Mouse (Mus musculus) hindbrain, embryonic 11.5 days (tissue): Measurements from ENCODE around the gene Fam83d. TPM values are rescaled to one million over a fixed set of nuclear protein-coding genes. Genes with fewer than 3 reads are reported as not detected.

Source experiments
- ATAC-seq: fragments of 200-750 bp; cut with Nextera tagmentation; 2 replicates; pipeline ENCODE4 v1.8.0; 2017; ENCODE audit warnings: mild to moderate bottlenecking, moderate TSS enrichment, moderate library complexity; ENCODE audit not compliant: low FRiP score
- DNase-seq: peaks from one replicate; pipeline ENCODE4 v3.0.0-alpha.2; 2015; ENCODE audit warnings: low spot score
- H3K27ac ChIP-seq: fragments of 300-500 bp; sonication (generic); 2 replicates; pipeline ENCODE4 v1.5.1; 2014; ENCODE audit warnings: mild to moderate bottlenecking, low read depth, low read length
- H3K27me3 ChIP-seq: fragments of 300-500 bp; sonication (generic); 2 replicates; pipeline ENCODE4 v1.6.1; 2014; ENCODE audit warnings: mild to moderate bottlenecking, low read length, moderate library complexity, mixed read lengths; ENCODE audit not compliant: control insufficient read depth, insufficient read depth
- H3K36me3 ChIP-seq: fragments of 300-500 bp; sonication (generic); 2 replicates; pipeline ENCODE4 v1.6.1; 2014; ENCODE audit warnings: mild to moderate bottlenecking, low read length, moderate library complexity, mixed read lengths; ENCODE audit not compliant: control insufficient read depth, insufficient read depth
- H3K4me1 ChIP-seq: fragments of 300-500 bp; sonication (generic); replicated peaks from 2 replicates; pipeline ENCODE4 v1.6.1; 2014; ENCODE audit warnings: low read length, mixed read lengths; ENCODE audit not compliant: control insufficient read depth, insufficient read depth
- H3K4me2 ChIP-seq: fragments of 300-500 bp; sonication (generic); replicated peaks from 2 replicates; pipeline ENCODE4 v1.6.1; 2014; ENCODE audit warnings: mild to moderate bottlenecking, low read depth, low read length
- H3K4me3 ChIP-seq: fragments of 300-500 bp; sonication (generic); 2 replicates; pipeline ENCODE4 v1.5.1; 2014; ENCODE audit warnings: low read depth, low read length
- H3K9ac ChIP-seq: fragments of 300-500 bp; sonication (generic); 2 replicates; pipeline ENCODE4 v1.6.1; 2014; ENCODE audit warnings: low read depth, low read length
- H3K9me3 ChIP-seq: fragments of 300-500 bp; sonication (generic); 2 replicates; pipeline ENCODE4 v1.6.1; 2016; ENCODE audit warnings: low read length; ENCODE audit not compliant: control insufficient read depth
- WGBS: fragments of 180-500 bp; shearing (Covaris S2); extraction: QIAGEN DNeasy Blood & Tissue Kit; methylation state at CpG from one replicate; pipeline ENCODE4 v1.1.7; 2014; 5-methylcytosine and 5-hydroxymethylcytosine counted together
- polyA plus RNA-seq: library from polyadenylated mRNA; unstranded; fragments of >200 nt; fragmentation: Nextera tagmentation; extraction: Ambion mirVana; gene quantifications from 2 replicates; pipeline ENCODE4 v1.2.1, GENCODE M21; 2014

The Fam83d gene
- polyA plus RNA-seq, 1 experiment from 2014 or later, result 37.8 TPM

GRCm38 (mm10) chr2:158803575-158803974, 35.7 kb downstream of the Fam83d start:
- Histone ChIP-seq H3K9ac (no peak overlapping the region), H3K36me3 (peaks cover 2% of the 10 kb centered on the region; the same call in 1 of the 2 replicates), H3K4me2 (no peak overlapping the region), H3K27me3 (no peaks in the 10 kb centered on the region), H3K27ac (no peak overlapping the region), H3K4me1 (no peaks in the 10 kb centered on the region), H3K9me3 (no peaks in the 10 kb centered on the region), H3K4me3 (no peak overlapping the region)
- no peak for ATAC-seq
- no peak for DNase-seq
- 91% methylated on average over 8 of the region's 8 CpGs for WGBS

GRCm38 (mm10) chr2:158815686-158816085, 47.8 kb downstream of the Fam83d start:
- Histone ChIP-seq H3K4me2 (no peak overlapping the region), H3K9me3 (no peaks in the 10 kb centered on the region), H3K4me1 (no peaks in the 10 kb centered on the region), H3K9ac (no peak overlapping the region), H3K36me3 (no peaks in the 10 kb centered on the region), H3K4me3 (no peak overlapping the region), H3K27me3 (no peaks in the 10 kb centered on the region), H3K27ac (no peak overlapping the region)
- ATAC-seq, result no peak
- DNase-seq, result no peak

- H3K9ac ChIP-seq, result no peak overlapping the region
- no peaks in the 10 kb centered on the region for H3K27me3 ChIP-seq
- ATAC-seq, result no peak
- no peak overlapping the region for H3K4me2 ChIP-seq
- no peaks in the 10 kb centered on the region for H3K9me3 ChIP-seq
- DNase-seq, result no peak
- 93% methylated on average over 4 of the region's 4 CpGs for WGBS
- H3K4me3 ChIP-seq, result no peak overlapping the region
- H3K4me1 ChIP-seq, result no peaks in the 10 kb centered on the region
- H3K27ac ChIP-seq, result no peak overlapping the region
- no peaks in the 10 kb centered on the region for H3K36me3 ChIP-seq
These were observed 48.3 kb downstream of the Fam83d start for GRCm38 (mm10) chr2:158816239-158816638.

GRCm38 (mm10) chr2:158817708-158818107, 49.8 kb downstream of the Fam83d start:
- H3K4me2 ChIP-seq, result no peak overlapping the region
- no peak overlapping the region for H3K27ac ChIP-seq
- H3K4me3 ChIP-seq, result no peak overlapping the region
- ATAC-seq (no peak), DNase-seq (no peak)
- H3K9ac ChIP-seq, result no peak overlapping the region
- no peaks in the 10 kb centered on the region for H3K27me3 ChIP-seq
- no peaks in the 10 kb centered on the region for H3K9me3 ChIP-seq
- WGBS, result 89% methylated on average over 8 of the region's 8 CpGs
- no peaks in the 10 kb centered on the region for H3K4me1 ChIP-seq
- no peaks in the 10 kb centered on the region for H3K36me3 ChIP-seq

GRCm38 (mm10) chr2:158828124-158828523, 60.2 kb downstream of the Fam83d start:
- Histone ChIP-seq H3K27me3 (no peaks in the 10 kb centered on the region), H3K9ac (no peak overlapping the region), H3K4me1 (no peaks in the 10 kb centered on the region), H3K4me3 (no peak overlapping the region), H3K9me3 (no peaks in the 10 kb centered on the region), H3K36me3 (no peaks in the 10 kb centered on the region), H3K4me2 (no peak overlapping the region), H3K27ac (no peak overlapping the region)
- ATAC-seq, result no peak
- DNase-seq, result no peak
- WGBS, result 91% methylated on average over 2 of the region's 2 CpGs

- ATAC-seq (no peak), DNase-seq (no peak)
- WGBS, result 79% methylated on average over 6 of the region's 6 CpGs
- Histone ChIP-seq H3K4me1 (no peaks in the 10 kb centered on the region), H3K9me3 (no peaks in the 10 kb centered on the region), H3K27me3 (no peaks in the 10 kb centered on the region), H3K4me2 (no peak overlapping the region), H3K9ac (no peak overlapping the region), H3K4me3 (no peak overlapping the region), H3K36me3 (no peaks in the 10 kb centered on the region), H3K27ac (no peak overlapping the region)
These were observed 61.9 kb downstream of the Fam83d start for GRCm38 (mm10) chr2:158829746-158830145.

- H3K27ac ChIP-seq, result no peak overlapping the region
- no peak overlapping the region for H3K4me2 ChIP-seq
- DNase-seq (no peak), ATAC-seq (no peak)
- H3K9ac ChIP-seq, result no peak overlapping the region
- H3K4me3 ChIP-seq, result no peak overlapping the region
- H3K27me3 ChIP-seq, result no peaks in the 10 kb centered on the region
- no peaks in the 10 kb centered on the region for H3K4me1 ChIP-seq
- H3K9me3 ChIP-seq, result no peaks in the 10 kb centered on the region
- H3K36me3 ChIP-seq, result 0 out of 2 replicates have a peak, but pooled peaks cover 3% of the 10 kb centered on the region
- 72% methylated on average over 5 of the region's 5 CpGs for WGBS
These were observed 65.3 kb downstream of the Fam83d start for GRCm38 (mm10) chr2:158833221-158833620.

- no peak overlapping the region for H3K4me3 ChIP-seq
- no peaks in the 10 kb centered on the region for H3K4me1 ChIP-seq
- 0 out of 2 replicates have a peak, but pooled peaks cover 3% of the 10 kb centered on the region for H3K36me3 ChIP-seq
- no peaks in the 10 kb centered on the region for H3K9me3 ChIP-seq
- ATAC-seq, result no peak
- H3K9ac ChIP-seq, result no peak overlapping the region
- WGBS, result 72% methylated on average over 2 of the region's 2 CpGs
- H3K27me3 ChIP-seq, result no peaks in the 10 kb centered on the region
- DNase-seq, result no peak
- H3K4me2 ChIP-seq, result no peak overlapping the region
- H3K27ac ChIP-seq, result no peak overlapping the region
These were observed 65.8 kb downstream of the Fam83d start for GRCm38 (mm10) chr2:158833645-158834044.
